Mouse (Mus musculus): ENCODE data around the gene Gm20388. TPM values are rescaled to one million over a fixed set of nuclear protein-coding genes. Genes with fewer than 3 reads are reported as not detected.

Gm20388 gene
- total RNA-seq, 2 experiments from 2014 or later: 10.3 to 10.6 TPM

GRCm38 (mm10) chr8:120227891-120228591, 317.4 kb downstream of the Gm20388 start, which contains the start of gene Gse1:
Gse1 (plus strand) TSS chr8:120228456.
- intact Hi-C loops (cut with DNase I): loop anchor here (5.0 kb wide), 1 partner anchor 34 kb away; no protein-coding TSS in a partner anchor
- DNase-seq (ENCODE audit: low spot score in 2 of 2): peak; percentile 59 to 66

- peak; percentile 65 to 75 for DNase-seq (ENCODE audit: low spot score in 2 of 2)
- intact Hi-C loops (cut with DNase I): loop anchor here (5.0 kb wide), 1 partner anchor 33 kb away; no protein-coding TSS in a partner anchor
Observed at GRCm38 (mm10) chr8:120228781-120229573, 318.3 kb downstream of the Gm20388 start.

- peak in 1 of 2 experiments; percentile 19 for DNase-seq (ENCODE audit: low spot score in 2 of 2)
- intact Hi-C loops (cut with DNase I): loop anchor here (5.0 kb wide), 1 partner anchor 33 kb away; no protein-coding TSS in a partner anchor
Observed at GRCm38 (mm10) chr8:120229574-120229916, 318.9 kb downstream of the Gm20388 start.

- no peak for DNase-seq (ENCODE audit: low spot score in 2 of 2)
- intact Hi-C loops (cut with DNase I): no loop called here
Observed at GRCm38 (mm10) chr8:120230081-120230480, 319.4 kb downstream of the Gm20388 start.

- intact Hi-C loops (cut with DNase I): no loop called here
- no peak for DNase-seq (ENCODE audit: low spot score in 2 of 2)
Observed at GRCm38 (mm10) chr8:120230715-120231614, 320.3 kb downstream of the Gm20388 start.

GRCm38 (mm10) chr8:120231870-120232269, 321.2 kb downstream of the Gm20388 start:
- DNase-seq (ENCODE audit: low spot score in 2 of 2): no peak
- intact Hi-C loops (cut with DNase I): no loop called here

GRCm38 (mm10) chr8:120232398-120232797, 321.8 kb downstream of the Gm20388 start:
- intact Hi-C loops (cut with DNase I): no loop called here

GRCm38 (mm10) chr8:120232913-120233312, 322.3 kb downstream of the Gm20388 start:
- no peak for DNase-seq (ENCODE audit: low spot score in 2 of 2)
- intact Hi-C loops (cut with DNase I): no loop called here

More at GRCm38 (mm10) chr8:120232398-120232797, 321.8 kb downstream of the Gm20388 start:
- no peak for DNase-seq (ENCODE audit: low spot score in 2 of 2)

GRCm38 (mm10) chr8:120234457-120234856, 323.8 kb downstream of the Gm20388 start:
- peak in 1 of 2 experiments; percentile 43 for DNase-seq (ENCODE audit: low spot score in 2 of 2)
- intact Hi-C loops (cut with DNase I): no loop called here

- intact Hi-C loops (cut with DNase I): no loop called here
- DNase-seq (ENCODE audit: low spot score in 2 of 2): no peak
Observed at GRCm38 (mm10) chr8:120234866-120235265, 324.2 kb downstream of the Gm20388 start.

GRCm38 (mm10) chr8:120243222-120243621, 332.6 kb downstream of the Gm20388 start:
- intact Hi-C loops (cut with DNase I): no loop called here
- DNase-seq (ENCODE audit: low spot score in 2 of 2): no peak

- DNase-seq (ENCODE audit: low spot score in 2 of 2): no peak
- intact Hi-C loops (cut with DNase I): no loop called here
Observed at GRCm38 (mm10) chr8:120243916-120244451, 333.3 kb downstream of the Gm20388 start.

GRCm38 (mm10) chr8:120244553-120244952, 333.9 kb downstream of the Gm20388 start:
- intact Hi-C loops (cut with DNase I): no loop called here
- DNase-seq (ENCODE audit: low spot score in 2 of 2): no peak

- intact Hi-C loops (cut with DNase I): no loop called here
- DNase-seq (ENCODE audit: low spot score in 2 of 2): no peak
Observed at GRCm38 (mm10) chr8:120247618-120248017, 337.0 kb downstream of the Gm20388 start.

GRCm38 (mm10) chr8:120248031-120248430, 337.4 kb downstream of the Gm20388 start:
- intact Hi-C loops (cut with DNase I): no loop called here
- no peak for DNase-seq (ENCODE audit: low spot score in 2 of 2)

- no peak for DNase-seq (ENCODE audit: low spot score in 2 of 2)
- intact Hi-C loops (cut with DNase I): no loop called here
Observed at GRCm38 (mm10) chr8:120248451-120248850, 337.8 kb downstream of the Gm20388 start.

GRCm38 (mm10) chr8:120249800-120250336, 339.2 kb downstream of the Gm20388 start:
- intact Hi-C loops (cut with DNase I): no loop called here
- DNase-seq (ENCODE audit: low spot score in 2 of 2): no peak

- intact Hi-C loops (cut with DNase I): no loop called here
- DNase-seq (ENCODE audit: low spot score in 2 of 2): peak in 1 of 2 experiments; percentile 27
Observed at GRCm38 (mm10) chr8:120250750-120251410, 340.2 kb downstream of the Gm20388 start.
